Mouse (Mus musculus): ENCODE data around the gene Ddx23. TPM values are rescaled to one million over a fixed set of nuclear protein-coding genes. Genes with fewer than 3 reads are reported as not detected.
A peak's percentile ranks its signal among the peaks of the same experiment; 100 is the strongest.

Ddx23 gene
- total RNA-seq, 2 experiments from 2014 or later = 45.1 to 48.1 TPM

DNA sequence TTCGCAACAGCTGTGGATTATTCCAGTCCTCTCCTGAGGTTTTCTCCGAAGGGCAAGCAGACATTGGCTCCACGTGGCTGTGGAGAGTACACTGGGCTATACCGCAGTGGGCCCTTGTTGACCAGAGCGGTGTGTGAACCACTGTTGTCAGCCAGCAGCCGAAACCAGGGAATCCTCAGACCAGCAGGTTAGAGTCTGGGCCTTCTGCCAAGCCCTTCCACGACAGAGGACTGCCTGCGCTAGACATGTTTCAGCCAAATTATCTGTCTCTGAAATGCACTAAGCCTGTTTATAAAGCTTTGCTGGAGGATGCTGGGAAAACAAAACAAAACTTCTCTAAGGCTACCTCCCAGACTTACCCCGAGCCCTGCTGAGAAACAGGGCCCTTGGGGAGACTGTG, 48.1 kb downstream of the Ddx23 start:
- no peak for DNase-seq
- intact Hi-C loops (cut with DNase I; ENCODE audit: low total_unique reads) = loop anchor here (5.0 kb wide), 1 partner anchor 1358 kb away; the partner anchor contains the start of gene Larp4

DNA sequence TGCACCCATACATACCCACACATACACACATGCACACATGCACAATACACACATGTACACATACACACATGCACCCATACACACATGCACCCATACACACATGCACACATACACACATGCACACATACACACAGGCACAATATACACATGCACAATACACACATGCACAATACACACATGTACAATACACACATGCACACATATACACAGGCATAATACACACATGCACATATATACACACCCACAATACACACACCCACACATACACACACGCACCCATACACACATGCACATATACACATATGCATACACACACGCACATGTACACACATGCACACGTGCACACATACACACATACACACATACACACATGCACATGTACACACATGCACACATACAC, 50.5 kb downstream of the Ddx23 start:
- DNase-seq = no peak
- intact Hi-C loops (cut with DNase I; ENCODE audit: low total_unique reads) = loop anchor here (5.0 kb wide), 1 partner anchor 1360 kb away; the partner anchor contains the start of gene Larp4

DNA sequence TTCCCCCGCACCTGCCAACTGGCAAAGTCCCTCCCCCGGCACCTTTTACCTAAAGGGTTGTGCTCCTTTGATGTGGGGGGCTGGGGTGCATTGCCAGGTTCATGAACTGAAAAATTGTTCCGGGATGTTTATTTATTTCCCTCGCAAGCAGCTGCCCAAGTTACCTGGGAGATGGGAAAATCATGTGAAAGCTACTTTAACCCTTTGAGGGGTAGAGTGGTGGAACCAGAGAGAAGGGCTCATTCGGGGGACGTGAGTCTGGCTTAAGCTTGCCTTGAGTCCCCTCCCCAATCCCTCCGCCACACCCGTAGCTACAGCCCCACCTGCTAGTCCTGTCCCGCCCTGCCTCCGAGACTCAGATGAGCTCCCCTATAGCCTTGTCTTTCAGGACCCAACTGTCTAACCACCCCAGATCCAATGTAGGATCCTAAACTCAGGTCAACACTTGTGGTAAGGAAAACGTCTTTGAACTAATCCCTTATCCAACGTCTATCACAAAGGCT, 52.5 kb downstream of the Ddx23 start:
- intact Hi-C loops (cut with DNase I; ENCODE audit: low total_unique reads) = loop anchor here (5.0 kb wide), 1 partner anchor 1362 kb away; the partner anchor contains the start of gene Larp4
- DNase-seq = no peak

DNA sequence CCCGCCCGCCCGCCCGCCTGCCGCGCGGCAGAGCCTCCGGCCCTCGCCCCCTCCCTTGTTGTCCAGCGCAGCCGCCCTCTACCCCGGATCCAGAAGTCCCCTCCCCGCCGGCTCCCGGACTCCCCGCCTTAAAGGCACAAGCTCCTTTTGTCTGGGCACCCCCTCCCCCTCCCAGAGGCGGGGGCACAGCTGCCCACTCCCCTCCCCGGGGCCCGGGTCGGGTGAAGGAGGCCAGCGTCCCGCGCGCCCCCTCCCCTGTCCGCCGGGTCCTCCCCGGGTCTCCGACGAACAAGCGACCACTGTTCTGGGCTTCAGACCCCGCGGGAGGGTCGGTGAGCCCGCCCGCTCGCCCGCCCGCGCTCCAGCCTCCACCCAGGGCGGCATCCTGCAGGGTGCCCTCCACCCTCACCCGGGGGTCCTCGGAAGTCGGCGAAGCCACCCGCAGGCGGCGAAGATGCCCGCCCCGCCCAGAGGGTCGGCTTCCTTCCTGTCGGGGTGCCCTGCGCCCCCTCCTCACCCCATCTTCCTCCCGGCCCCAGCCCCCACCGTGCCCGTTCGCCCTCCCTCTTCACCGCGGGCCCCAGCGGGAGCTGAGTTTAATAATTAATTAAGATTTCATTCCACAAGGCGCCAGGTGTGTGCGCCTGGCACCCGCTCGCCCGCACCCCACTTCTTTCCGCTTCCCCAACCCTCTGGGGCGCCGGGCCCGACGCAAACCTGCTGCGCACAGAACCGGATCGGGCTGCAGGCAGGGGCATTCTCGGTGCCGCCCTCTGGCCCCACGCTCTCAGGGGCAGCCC, 53.2 kb downstream of the Ddx23 start, which contains the start of gene Adcy6:
TSS of gene Adcy6 (minus strand) at position 746 of the 800 bp plus-strand sequence.
- peak; percentile 86 for DNase-seq
- intact Hi-C loops (cut with DNase I; ENCODE audit: low total_unique reads) = loop anchor here (5.0 kb wide), 1 partner anchor 1363 kb away; the partner anchor contains the start of gene Larp4

DNA sequence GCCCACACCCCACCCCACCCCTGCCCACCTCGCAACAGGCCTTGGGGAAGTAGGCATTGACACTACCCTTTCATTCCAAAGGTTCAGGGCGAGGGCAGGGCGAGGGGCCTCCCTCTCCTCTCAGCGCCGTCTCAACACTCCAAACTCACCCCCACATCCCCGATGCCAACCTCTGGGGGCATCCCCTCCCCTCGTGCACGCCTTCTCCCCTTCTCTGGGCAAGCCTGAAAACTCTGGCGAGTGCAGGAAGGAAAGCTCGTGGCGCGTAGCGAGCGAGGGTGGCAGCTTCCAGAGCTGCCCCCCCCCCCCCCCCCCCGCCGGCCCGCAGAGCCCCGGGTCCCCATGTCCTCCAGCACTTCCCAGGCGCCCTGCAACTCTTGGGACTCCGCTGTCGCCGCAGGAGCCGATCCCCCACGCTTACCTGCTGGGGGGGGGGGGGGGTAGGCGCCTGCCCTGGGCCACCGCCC, 53.9 kb downstream of the Ddx23 start:
- intact Hi-C loops (cut with DNase I; ENCODE audit: low total_unique reads) = no loop called here
- no peak for DNase-seq

DNA sequence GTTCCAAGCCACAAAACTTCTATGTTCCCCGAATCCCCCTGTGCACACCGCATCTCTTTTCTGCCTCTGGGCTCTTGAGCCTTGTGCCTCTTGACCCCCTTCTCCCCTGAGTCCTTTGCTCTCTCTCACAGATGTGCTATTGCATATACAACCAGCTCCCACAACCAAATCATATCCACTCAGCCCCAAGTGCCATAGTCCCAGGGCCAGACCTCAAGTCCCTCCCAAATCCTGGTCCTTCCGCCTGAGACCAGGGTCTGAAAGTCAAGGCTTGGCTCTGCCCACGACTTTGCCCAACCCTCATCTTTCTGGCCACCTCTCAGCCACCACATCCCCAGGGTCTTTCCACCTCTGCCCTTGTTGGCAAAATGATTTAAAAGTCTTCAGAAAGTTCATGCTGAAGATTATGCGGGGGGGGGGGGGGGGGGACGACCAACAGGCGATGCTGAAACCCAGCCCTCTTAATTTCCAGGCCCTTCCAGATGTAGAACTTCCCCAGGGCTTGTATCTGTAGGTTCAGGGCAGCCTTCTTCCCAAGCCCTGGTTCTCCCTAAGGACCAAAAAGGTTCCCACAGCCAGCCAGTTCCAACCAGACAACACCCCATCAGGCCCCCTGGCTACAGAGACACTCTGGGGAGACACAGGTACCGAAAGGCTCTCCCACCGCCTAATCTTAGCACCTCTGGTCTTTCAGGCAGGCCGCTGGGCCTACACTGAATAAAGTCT, 54.5 kb downstream of the Ddx23 start:
- intact Hi-C loops (cut with DNase I; ENCODE audit: low total_unique reads) = no loop called here
- DNase-seq = no peak

DNA sequence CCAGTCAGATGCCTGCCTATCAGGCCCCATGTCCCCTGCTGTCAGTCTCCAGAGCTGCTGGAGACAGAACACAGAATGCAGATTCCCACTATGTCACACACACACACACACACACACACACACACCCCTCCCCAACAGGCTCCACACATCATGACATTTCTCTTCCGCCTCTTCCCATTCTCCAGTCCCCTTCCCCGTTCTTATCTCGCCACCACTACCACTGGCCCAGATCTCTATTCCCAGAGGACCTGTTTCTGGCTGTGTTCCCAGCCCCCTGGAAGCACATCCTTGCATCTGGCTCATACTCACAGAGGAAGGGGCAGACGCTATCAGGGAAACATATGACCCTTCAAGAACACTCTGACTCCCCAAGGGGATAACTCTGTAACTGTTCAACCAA, 55.1 kb downstream of the Ddx23 start:
- intact Hi-C loops (cut with DNase I; ENCODE audit: low total_unique reads) = no loop called here
- peak; percentile 56 for DNase-seq

DNA sequence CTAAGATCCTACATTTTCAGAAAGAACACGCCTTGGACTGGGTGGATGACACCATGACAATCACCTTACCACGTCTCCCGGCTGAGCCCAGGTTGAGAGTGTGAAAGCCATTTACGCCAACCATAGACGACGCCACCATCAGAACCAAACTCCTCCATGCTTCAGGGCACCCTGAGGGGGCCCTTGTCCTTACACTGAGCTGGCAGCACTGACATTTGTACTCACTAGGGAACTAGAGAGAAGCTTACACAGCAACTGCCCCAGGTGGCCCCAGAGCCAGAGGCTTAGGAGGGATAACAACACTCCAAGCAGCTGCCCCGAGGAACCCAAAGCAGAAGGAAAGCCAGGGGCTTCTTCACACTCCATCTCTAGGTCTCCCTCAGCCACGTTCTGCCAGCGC, 56.0 kb downstream of the Ddx23 start:
- intact Hi-C loops (cut with DNase I; ENCODE audit: low total_unique reads) = no loop called here
- DNase-seq = no peak

DNA sequence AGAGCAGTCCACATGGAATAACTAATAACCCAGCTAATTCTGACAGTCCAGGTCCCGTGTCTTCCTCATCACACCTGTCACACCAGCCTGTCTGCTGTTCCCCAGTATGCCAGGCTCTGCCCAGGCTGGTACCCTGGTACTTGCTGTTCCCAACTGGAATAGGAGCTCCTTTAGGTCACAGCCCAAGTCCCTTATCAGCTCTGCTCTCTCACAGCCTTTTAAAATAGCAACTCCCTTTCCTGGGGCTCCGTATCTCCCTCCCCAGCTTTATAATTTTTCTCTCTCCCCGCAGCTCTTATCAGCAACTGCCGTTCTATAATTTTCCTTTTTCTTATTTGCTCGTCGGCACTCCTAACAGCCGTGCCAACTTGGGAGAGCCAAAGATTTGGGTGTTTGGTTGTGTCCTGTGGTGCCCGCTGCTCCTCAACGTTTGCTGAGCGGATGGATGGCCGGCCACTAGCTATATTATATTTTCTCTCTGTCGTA, 56.6 kb downstream of the Ddx23 start:
- no peak for DNase-seq
- intact Hi-C loops (cut with DNase I; ENCODE audit: low total_unique reads) = no loop called here

DNA sequence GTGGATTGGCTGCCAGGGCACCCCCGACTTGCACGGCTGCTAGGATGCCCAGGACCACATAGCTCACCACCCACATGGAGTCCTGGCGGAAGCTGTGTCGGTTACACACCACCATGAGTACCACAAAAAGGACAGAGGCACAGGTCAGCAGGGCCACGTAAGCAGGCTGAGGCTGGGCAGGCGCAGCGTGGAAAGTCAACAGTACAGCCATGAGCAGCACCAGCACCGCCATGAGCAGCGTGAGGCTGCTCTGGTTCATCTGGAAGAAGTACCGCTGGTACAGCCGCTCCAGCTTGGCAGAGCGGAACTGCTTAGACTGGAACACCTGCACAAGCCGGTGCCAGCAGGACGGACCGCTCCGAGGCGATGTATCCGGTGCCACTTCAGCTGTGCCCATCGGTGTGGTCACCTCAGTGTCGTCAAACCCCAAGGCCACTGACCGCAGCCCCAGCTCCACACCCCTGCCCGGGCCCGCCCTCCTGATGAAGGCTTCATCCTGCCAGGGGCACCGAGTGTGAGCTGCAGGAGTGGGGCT, 58.6 kb downstream of the Ddx23 start:
- intact Hi-C loops (cut with DNase I; ENCODE audit: low total_unique reads) = no loop called here
- no peak for DNase-seq

DNA sequence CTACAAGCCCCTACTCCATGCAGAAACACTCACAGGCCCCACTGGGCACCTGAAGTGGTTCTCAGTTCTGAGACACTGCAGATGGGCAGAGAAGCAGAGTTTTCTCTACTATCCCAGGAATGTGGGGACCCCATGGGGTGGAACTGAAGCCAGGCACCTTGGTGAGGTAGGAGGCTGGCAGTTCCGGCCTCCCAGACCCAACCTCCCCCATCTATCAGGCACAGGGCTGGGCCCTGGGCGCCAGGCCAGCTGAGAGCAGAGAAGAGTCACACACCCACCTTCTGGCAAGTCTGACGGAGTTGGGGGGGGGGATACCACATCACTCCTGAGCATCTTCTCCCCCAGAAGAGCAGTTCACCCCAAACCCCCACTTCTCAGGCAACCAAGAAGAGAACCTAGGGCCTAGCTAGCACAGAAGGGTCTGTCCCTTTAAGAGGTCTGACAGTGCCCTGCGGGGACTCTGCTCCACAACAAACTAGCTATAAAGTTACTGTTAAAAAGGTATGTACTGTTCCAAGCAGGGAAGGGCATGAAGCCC, 59.7 kb downstream of the Ddx23 start:
- no peak for DNase-seq
- intact Hi-C loops (cut with DNase I; ENCODE audit: low total_unique reads) = no loop called here

DNA sequence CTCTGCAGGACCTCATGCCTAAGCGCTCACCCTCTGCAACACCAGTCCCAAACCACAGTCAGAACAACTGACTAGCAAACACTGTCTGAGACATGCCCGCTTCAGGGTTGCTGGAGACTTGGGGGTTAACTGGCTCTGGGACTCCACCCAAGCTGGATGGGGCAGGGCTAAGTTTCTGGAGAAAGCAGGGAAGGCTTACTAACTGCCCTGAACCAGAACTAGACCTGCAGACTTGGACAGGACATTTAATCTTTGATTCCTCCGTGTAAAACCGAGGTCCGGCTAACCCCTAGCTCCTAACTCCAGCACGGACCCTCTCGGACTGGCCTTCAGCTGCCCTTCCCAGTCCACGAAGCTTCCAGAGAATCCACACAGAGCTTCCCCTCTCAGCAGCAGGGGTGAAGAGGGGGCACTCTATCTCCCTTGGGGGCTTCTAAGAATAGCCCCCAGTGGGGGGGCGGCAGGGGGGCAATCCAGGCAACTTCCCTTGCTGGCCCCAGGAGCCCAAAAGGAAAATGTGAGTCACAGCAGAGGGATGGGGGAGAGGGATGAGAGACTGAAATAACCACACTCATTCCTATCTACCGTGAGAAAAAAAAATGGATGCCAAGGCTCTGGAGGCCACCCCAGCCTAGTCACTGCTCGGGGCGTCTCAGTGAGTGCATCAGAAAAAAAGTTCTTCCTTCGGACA, 60.4 kb downstream of the Ddx23 start:
- intact Hi-C loops (cut with DNase I; ENCODE audit: low total_unique reads) = no loop called here
- DNase-seq = peak; percentile 64

DNA sequence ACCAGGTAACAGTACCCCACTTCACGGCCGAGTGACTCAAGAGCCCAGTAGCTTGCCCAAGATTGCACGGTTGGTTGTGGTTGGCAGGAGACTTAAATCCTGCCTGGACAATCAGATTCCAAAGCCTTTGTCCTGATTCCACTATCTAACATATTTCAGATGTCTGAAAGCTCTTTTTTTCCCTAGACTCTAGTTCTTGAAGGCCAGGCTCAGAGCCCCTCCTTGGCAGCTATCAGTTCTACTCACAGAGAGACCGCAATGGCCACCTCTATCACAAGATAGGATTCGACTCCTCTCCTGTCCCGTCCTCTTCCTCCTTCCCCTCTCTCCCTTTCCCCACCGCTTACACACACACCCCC, 60.9 kb downstream of the Ddx23 start:
- intact Hi-C loops (cut with DNase I; ENCODE audit: low total_unique reads) = loop anchor here (2.0 kb wide), 1 partner anchor 27 kb away; no protein-coding TSS in a partner anchor
- DNase-seq = no peak

DNA sequence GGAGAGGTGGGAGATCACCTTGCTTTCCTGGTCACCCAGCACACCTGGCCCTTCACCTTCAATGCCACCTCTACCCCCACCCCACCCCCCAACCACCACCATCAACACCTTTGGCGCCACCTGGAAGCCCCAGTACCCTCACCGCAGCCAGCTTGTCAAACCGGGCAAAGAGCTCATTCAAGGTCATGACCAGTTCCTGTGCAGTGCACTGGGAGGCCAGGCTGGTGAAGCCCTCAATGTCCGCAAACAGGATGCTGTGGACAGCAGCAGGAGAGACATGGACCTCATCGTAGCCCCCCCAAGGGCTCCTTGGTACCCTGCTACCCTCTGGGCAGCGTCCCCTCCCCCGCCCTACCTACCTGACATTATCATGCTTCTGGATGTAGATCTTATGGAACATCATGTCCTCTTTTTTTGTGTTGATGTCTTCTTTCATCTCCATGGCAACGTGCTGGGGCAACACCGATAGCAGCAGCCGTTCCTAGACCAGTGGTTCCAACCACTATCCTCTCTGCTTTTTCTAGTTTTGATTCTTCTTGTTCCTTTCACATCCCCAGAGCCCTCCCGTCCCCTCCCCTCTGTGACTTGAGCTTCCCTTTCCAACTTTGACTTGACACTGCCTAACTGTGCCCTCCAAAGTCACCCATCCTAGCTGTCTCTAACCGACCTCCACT, 62.5 kb downstream of the Ddx23 start:
- no peak for DNase-seq
- intact Hi-C loops (cut with DNase I; ENCODE audit: low total_unique reads) = loop anchor here (2.0 kb wide), 1 partner anchor 29 kb away; no protein-coding TSS in a partner anchor

DNA sequence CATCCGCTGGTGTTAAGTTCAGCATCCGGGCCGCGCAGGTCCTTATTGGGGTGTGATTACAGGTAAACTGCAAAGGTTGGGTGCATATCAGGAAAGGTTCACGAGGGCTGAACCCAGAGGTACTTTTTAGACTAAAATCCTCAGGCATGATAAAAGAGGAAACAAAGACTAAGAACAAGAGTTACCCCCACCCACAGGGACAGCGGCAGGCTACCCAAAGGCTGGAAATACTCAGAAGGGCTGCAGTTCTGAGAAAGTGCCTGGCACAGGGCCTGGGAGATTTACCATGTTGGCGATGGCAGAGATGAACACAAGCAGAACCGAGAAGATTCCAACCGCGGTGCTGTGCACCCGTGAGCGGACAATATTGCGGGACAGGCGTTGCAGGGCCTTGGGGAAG, 66.1 kb downstream of the Ddx23 start:
- intact Hi-C loops (cut with DNase I; ENCODE audit: low total_unique reads) = no loop called here
- no peak for DNase-seq

Measured in gastrocnemius, postnatal 14 days (tissue).